Mouse (Mus musculus) neutrophil, adult 5-6 weeks (primary cell): ENCODE measurements around the gene Stx8. TPM values are rescaled to one million over a fixed set of nuclear protein-coding genes. Genes with fewer than 3 reads are reported as not detected.
A peak's percentile ranks its signal among the peaks of the same experiment; 100 is the strongest.

ENCODE experiments used
- ATAC-seq: fragments of 151-379, 151-347 bp; 2 replicates; pipeline ENCODE4 v1.8.0; 2017; ENCODE audit warnings: mild to moderate bottlenecking, moderate TSS enrichment; ENCODE audit not compliant: insufficient number of reproducible peaks, poor library complexity, low FRiP score, severe bottlenecking; ENCODE audit errors: extremely low read depth
- total RNA-seq: library from RNA; stranded (forward); fragments of 200-1000 nt; gene quantifications from 2 replicates; pipeline ENCODE4 v1.2.3, GENCODE M21; 2017

Gene Stx8
- total RNA-seq, 1 experiment from 2014 or later: 43.9 TPM

DNA sequence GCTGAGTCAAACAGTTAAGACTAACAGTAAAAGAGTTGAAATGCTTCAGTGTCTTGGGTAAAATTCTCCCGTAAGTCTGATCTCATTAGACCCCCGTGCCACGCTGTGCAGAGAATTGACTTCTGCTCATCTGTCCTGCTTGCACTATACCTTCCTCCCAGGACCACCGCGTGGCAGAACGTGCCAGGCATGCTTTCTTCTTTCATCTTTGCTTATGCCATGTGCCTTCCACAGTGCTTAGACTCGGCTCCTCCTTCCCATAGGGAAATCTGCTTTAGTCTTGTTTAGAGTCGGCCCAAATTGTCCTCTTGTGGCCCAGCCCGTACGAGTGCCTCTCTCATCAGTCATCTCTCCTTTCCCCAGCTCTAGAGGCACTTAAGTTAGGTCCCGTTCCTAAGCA lies 1.8 kb downstream of the Stx8 start:
- ATAC-seq: no peak

DNA sequence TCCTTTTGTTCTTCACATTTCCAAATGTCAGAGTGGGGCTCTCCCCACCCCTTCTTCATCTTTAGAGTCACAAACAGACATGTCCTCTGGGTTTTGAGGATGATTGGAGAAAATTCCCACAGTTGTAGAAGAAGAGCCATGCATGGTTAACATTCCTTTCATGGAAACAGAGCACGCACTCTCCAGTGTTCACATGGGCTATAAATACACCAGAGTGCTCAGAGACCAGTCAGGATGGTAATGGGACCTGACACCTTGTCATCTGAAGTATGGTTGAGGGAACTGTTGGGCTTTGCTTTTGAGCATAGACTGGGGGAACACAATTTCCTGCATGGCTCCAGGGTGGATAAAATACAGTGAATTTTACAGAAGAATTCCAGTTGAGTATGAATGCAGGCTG lies 6.6 kb downstream of the Stx8 start:
- no peak for ATAC-seq

- ATAC-seq: no peak
These were observed 7.2 kb downstream of the Stx8 start for GRCm38 (mm10) chr11:67973225-67973624.

DNA sequence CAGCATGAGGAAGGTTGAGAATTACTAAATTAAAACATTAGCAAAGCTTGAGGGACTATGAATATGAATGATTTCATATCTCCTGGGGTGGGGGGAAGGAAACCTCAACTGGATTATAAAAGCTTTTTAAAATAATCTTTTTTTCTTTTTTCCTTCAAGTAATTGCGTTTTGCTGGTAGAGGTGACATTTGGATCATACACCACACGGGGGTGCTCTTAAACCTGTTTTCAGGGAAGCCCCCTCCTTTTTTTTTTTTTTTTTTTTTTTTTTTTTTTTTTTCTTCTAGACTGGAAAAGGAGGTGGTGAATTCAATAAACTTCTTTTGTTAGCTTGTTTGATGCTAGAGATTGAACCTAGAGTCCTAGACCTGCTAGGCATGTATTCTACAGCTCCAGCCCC lies 9.3 kb downstream of the Stx8 start:
- ATAC-seq: no peak

DNA sequence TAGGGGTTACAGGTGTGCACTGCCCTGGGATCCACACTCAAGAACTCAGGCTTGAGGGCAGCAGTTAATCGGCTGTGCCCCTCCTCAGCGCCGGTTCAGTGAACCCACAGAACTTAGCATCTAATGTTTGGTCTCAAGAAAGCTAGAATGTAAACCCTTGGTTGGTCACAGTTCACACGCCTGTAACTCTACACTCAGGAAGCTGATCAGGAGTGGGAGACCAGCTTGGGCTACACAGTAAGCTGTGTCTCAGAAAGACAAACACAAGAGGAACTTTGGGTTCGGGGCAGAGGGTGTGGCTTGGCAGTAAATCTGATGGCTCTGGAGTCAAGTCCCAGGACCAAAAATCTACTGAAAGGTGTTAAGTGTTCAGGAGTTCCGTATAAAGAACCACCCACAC lies 17.6 kb downstream of the Stx8 start:
- ATAC-seq: no peak

- ATAC-seq: no peak
These were observed 25.2 kb downstream of the Stx8 start for GRCm38 (mm10) chr11:67991240-67991639.

GRCm38 (mm10) chr11:67995965-67996364 lies 30.0 kb downstream of the Stx8 start:
- ATAC-seq: no peak

DNA sequence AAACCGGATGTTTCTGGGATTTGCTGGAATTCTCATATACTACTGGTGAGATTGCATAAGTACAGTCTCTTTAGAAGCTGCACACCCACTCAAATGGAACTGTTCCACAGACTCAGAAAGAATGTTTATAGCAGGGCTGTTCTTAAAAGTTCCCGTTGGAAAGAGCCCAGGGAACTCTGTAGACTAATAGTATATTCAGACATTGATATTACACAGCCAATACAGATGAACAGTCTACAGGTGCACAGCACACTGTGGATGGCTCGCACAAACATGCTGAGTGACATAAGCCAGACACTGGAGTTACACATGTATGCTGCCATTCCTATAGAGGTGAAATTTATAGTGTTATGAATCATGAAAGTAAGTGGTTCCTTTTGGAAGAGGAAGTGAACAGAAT lies 32.9 kb downstream of the Stx8 start:
- ATAC-seq: no peak

DNA sequence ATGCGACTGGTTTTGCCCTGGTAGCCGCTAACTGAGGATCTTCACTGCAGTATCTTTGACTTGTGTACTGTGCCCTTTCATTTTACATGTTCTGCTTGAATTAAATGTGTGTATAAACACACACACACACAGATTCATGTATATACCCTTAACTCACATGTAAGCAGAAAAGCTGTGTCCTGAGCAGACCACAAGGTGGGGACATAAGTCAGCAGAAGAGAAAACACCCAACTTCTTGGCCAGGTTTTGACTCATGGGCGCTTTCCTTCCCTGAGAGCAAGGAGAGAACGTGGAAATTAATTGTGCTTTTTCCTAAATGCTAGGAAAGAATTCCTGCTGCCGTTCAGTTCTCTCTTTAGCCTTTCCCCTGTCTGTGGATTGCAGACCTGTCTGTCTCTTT lies 33.6 kb downstream of the Stx8 start:
- no peak for ATAC-seq

GRCm38 (mm10) chr11:68004191-68004590 lies 38.2 kb downstream of the Stx8 start:
- peak; percentile 55; the same call in 1 of the 2 replicates for ATAC-seq

GRCm38 (mm10) chr11:68006216-68006789 lies 40.3 kb downstream of the Stx8 start:
- no peak for ATAC-seq

DNA sequence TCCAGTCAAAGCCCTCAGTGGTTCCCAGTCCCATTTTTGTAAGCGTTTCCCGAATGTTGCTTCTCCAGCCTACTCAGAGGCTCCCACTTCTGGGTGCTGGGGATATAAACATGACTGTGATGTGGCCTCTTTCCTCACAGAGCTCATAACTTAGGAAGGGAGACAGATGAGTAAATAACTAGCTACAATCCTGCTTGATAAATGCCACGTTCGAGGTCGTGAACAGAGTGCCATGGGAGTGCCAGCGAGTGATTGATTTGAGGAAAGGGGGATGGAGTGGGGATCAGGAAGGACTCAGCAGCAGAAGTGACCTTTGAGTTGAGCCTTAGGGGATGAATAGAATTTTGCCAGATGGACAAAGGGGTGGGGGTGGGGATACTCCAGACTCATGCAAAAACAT lies 41.7 kb downstream of the Stx8 start:
- no peak for ATAC-seq

DNA sequence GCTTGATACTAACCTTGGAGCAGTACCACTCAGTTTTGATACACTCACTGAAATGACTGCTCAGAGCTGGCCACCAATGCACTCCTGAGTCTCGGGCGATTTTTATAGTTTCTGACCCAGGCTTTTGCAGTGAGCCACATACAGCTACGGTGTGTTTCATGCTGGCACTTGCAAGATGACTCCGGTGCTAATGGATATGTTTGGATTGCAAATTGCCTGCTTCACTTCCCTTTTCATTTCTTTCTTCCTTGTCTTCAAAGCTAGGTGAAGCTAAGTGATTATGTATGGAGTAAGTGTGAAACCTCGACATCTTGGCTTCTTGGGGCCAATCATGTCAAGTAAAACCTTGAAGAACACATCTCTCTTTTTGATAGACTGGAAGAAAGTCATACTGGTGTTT lies 43.4 kb downstream of the Stx8 start:
- ATAC-seq: no peak

DNA sequence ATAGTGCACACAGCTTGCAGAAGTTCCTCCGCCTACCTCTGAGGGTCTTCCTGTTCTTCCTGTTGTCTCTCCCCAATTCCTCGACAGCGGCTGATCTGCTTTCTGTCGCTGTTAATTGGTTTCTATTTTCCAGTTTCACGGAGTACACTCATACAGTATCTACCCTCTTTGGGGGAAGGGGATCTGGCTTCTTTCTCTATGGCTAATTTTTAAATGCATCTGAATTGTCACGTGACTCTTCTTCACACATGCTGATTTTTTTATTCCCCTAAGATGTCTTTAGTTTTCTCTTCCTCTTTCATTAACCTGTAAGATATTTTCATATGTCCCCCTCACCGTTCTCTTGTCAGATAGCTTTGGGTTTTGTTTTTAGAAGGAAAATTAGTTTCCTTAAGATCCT lies 46.2 kb downstream of the Stx8 start:
- ATAC-seq: no peak

GRCm38 (mm10) chr11:68018191-68018590 lies 52.2 kb downstream of the Stx8 start:
- no peak for ATAC-seq

DNA sequence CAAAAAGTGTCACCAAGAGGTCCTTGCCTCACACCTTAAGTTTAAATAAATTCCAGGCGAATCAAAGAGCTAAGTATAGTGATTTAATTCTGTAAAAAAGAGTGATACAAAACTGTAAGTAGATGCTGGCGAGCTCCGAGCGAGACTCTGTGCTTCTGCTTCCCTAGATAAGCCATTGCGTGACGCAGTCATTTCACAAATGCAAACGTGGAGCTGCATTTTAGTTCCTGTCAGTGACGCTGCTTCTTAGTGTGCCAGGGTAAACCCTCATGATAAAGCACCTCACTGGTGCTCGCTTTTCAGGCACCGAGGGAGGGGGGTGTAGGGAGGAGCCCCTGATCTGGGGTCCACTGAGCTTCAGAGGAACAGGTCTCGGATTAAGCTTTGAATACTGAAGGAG lies 53.2 kb downstream of the Stx8 start:
- ATAC-seq: no peak

GRCm38 (mm10) chr11:68021976-68022375 lies 56.0 kb downstream of the Stx8 start:
- no peak for ATAC-seq

DNA sequence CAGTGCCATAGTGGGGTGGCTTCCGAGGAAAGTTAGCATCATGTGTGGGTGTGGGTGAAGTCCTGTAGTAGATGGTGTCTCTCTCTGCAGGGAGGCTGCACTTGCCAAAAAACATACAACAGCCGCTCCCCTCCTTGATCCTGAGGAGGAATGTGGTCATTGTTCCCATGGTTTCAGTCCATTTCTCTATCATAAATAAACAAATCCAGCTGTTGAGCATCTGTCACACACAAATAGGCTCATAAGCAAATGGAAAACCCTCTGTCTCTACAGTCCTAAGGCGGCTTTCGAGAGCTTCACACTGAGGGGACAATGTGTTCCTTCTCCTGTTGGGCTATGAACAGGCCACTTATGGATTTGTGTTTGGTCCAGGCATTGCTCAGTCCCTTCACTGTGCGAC lies 56.9 kb downstream of the Stx8 start:
- ATAC-seq: no peak

- ATAC-seq: no peak
These were observed 57.9 kb downstream of the Stx8 start for GRCm38 (mm10) chr11:68023811-68024369.

DNA sequence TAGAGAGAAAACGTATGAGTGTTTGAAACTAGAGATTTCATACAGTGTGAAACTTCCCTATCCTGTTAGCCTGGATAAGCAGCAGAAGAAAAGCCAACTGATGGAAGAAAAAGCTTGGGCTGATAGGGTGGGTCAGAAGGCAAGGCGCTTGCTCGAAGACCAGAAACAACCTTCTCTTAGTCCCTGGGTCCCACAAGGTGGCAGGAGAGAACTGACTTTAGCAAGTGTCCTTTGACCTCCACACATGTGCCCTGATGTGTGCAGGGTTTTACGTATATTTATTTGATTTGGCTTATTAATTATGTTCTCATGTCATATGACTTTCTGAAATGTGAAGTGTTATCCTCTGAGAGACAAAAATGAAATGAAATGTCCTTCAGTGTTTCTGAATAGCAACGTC lies 60.6 kb downstream of the Stx8 start:
- no peak for ATAC-seq

- no peak for ATAC-seq
These were observed 63.1 kb downstream of the Stx8 start for GRCm38 (mm10) chr11:68029079-68029478.
